Mouse (Mus musculus): ENCODE measurements around the gene Best1.

Gene Best1

GRCm38 (mm10) chr19:10001206-10001969 lies at the start of gene Best1, which contains the start of gene Rab3il1:
Best1 (minus strand) TSS chr19:10001633.
Rab3il1 (plus strand) TSS chr19:10001669.
- DNase-seq (ENCODE audit: low read depth, low spot score): no peak

GRCm38 (mm10) chr19:10050438-10050837 lies 49.0 kb upstream of the Best1 start:
- DNase-seq (ENCODE audit: low read depth, low spot score): no peak

- DNase-seq (ENCODE audit: low read depth, low spot score): no peak
Observed at GRCm38 (mm10) chr19:10049533-10049932, 48.1 kb upstream of the Best1 start.

GRCm38 (mm10) chr19:10046983-10047382 lies 45.5 kb upstream of the Best1 start:
- DNase-seq (ENCODE audit: low read depth, low spot score): no peak

- no peak for DNase-seq (ENCODE audit: low read depth, low spot score)
Observed at GRCm38 (mm10) chr19:10046346-10046745, 44.9 kb upstream of the Best1 start.

GRCm38 (mm10) chr19:10045707-10046106 lies 44.3 kb upstream of the Best1 start:
- DNase-seq (ENCODE audit: low read depth, low spot score): no peak

GRCm38 (mm10) chr19:10043643-10044042 lies 42.2 kb upstream of the Best1 start:
- no peak for DNase-seq (ENCODE audit: low read depth, low spot score)

GRCm38 (mm10) chr19:10042816-10043215 lies 41.4 kb upstream of the Best1 start:
- DNase-seq (ENCODE audit: low read depth, low spot score): no peak

GRCm38 (mm10) chr19:10042232-10042631 lies 40.8 kb upstream of the Best1 start:
- DNase-seq (ENCODE audit: low read depth, low spot score): no peak

- no peak for DNase-seq (ENCODE audit: low read depth, low spot score)
Observed at GRCm38 (mm10) chr19:10041388-10042148, 40.1 kb upstream of the Best1 start, which contains the start of gene Fads3. Fads3 (plus strand) TSS chr19:10041569.

GRCm38 (mm10) chr19:10040866-10041387 lies 39.5 kb upstream of the Best1 start:
- DNase-seq (ENCODE audit: low read depth, low spot score): no peak

- DNase-seq (ENCODE audit: low read depth, low spot score): no peak
Observed at GRCm38 (mm10) chr19:10039615-10040014, 38.2 kb upstream of the Best1 start.

- DNase-seq (ENCODE audit: low read depth, low spot score): no peak
Observed at GRCm38 (mm10) chr19:10038910-10039309, 37.5 kb upstream of the Best1 start.

- DNase-seq (ENCODE audit: low read depth, low spot score): no peak
Observed at GRCm38 (mm10) chr19:10038364-10038763, 36.9 kb upstream of the Best1 start.

GRCm38 (mm10) chr19:10037534-10037933 lies 36.1 kb upstream of the Best1 start:
- DNase-seq (ENCODE audit: low read depth, low spot score): no peak

- peak; percentile 60 for DNase-seq (ENCODE audit: low read depth, low spot score)
Observed at GRCm38 (mm10) chr19:10034785-10035447, 33.5 kb upstream of the Best1 start.

- no peak for DNase-seq (ENCODE audit: low read depth, low spot score)
Observed at GRCm38 (mm10) chr19:10034356-10034755, 32.9 kb upstream of the Best1 start.

GRCm38 (mm10) chr19:10033211-10033973 lies 32.0 kb upstream of the Best1 start:
- DNase-seq (ENCODE audit: low read depth, low spot score): peak; percentile 61

GRCm38 (mm10) chr19:10029746-10030145 lies 28.3 kb upstream of the Best1 start:
- no peak for DNase-seq (ENCODE audit: low read depth, low spot score)

- no peak for DNase-seq (ENCODE audit: low read depth, low spot score)
Observed at GRCm38 (mm10) chr19:10025169-10025875, 23.9 kb upstream of the Best1 start.
